Mouse (Mus musculus) bone marrow, adult 2 months (tissue): ENCODE measurements at regions not wholly inside any gene's neighbourhood (a gene's known extent, or its start where the extent isn't known, plus 50 kb on each side); places are given as distances from the start of the nearest gene placed in this dataset.

Source experiments
- H3K27ac ChIP-seq: fragments of 200-500 bp; 2 replicates; pipeline ENCODE4 v1.5.1; 2012; ENCODE audit warnings: low read depth, mild to moderate bottlenecking, control low read depth, inconsistent platforms, low read length; ENCODE audit not compliant: control insufficient read depth, poor library complexity, insufficient read depth
- H3K4me1 ChIP-seq: fragments of 200-500 bp; 2 replicates; pipeline ENCODE4 v1.6.1; 2011; ENCODE audit warnings: low read length; ENCODE audit not compliant: control insufficient read depth, insufficient read depth
- H3K4me3 ChIP-seq: fragments of 200-500 bp; replicated peaks from 2 replicates; pipeline ENCODE3; 2011; ENCODE audit warnings: mild to moderate bottlenecking, low read depth, low read length, control low read depth; ENCODE audit not compliant: control insufficient read depth
- CTCF ChIP-seq: fragments of 200-500 bp; IDR thresholded peaks from 2 replicates; pipeline ENCODE4 v1.5.1; 2011; ENCODE audit warnings: low read length, control low read depth; ENCODE audit not compliant: control insufficient read depth, insufficient read depth
- POLR2A ChIP-seq: fragments of 200-500 bp; IDR thresholded peaks from 2 replicates; pipeline ENCODE4 v1.6.1; 2011; ENCODE audit warnings: low read depth, mild to moderate bottlenecking, control low read depth, low read length, borderline replicate concordance; ENCODE audit not compliant: control insufficient read depth
- WGBS: fragments of 180-500 bp; shearing (Covaris S2); methylation state at CpG from one replicate; pipeline ENCODE4 v1.1.7; 2018; 5-methylcytosine and 5-hydroxymethylcytosine counted together

GRCm38 (mm10) chr13:111043637-111044036, 211.2 kb upstream of the Actbl2 start:
- no peaks in the 10 kb centered on the region for H3K4me1 ChIP-seq
- no peak overlapping the region for H3K27ac ChIP-seq
- no peak overlapping the region for H3K4me3 ChIP-seq
- no peak for TF ChIP-seq POLR2A
- TF ChIP-seq CTCF, result no peak
- 0% methylated on average over 2 of the region's 2 CpGs for WGBS

- no peak overlapping the region for H3K27ac ChIP-seq
- WGBS, result 6% methylated on average over 10 of the region's 10 CpGs
- no peak for TF ChIP-seq POLR2A
- TF ChIP-seq CTCF, result no peak
- H3K4me3 ChIP-seq, result no peak overlapping the region
- H3K4me1 ChIP-seq, result no peaks in the 10 kb centered on the region
Measured at GRCm38 (mm10) chr13:111044328-111045002, 210.3 kb upstream of the Actbl2 start.

GRCm38 (mm10) chr13:111050097-111050496, 204.7 kb upstream of the Actbl2 start:
- no peaks in the 10 kb centered on the region for H3K4me1 ChIP-seq
- no peak overlapping the region for H3K4me3 ChIP-seq
- no peak overlapping the region for H3K27ac ChIP-seq
- 58% methylated on average over 6 of the region's 6 CpGs for WGBS
- TF ChIP-seq POLR2A, result no peak
- TF ChIP-seq CTCF, result no peak

- no peak overlapping the region for H3K4me3 ChIP-seq
- H3K27ac ChIP-seq, result no peak overlapping the region
- 76% methylated on average over 2 of the region's 2 CpGs for WGBS
- no peak for TF ChIP-seq POLR2A
- TF ChIP-seq CTCF, result no peak
- H3K4me1 ChIP-seq, result no peaks in the 10 kb centered on the region; the same call in 1 of the 2 replicates
Measured at GRCm38 (mm10) chr13:111055817-111056216, 199.0 kb upstream of the Actbl2 start.

GRCm38 (mm10) chr13:111087753-111088152, 167.1 kb upstream of the Actbl2 start:
- no peak for TF ChIP-seq POLR2A
- TF ChIP-seq CTCF, result no peak
- Histone ChIP-seq H3K27ac (no peak overlapping the region), H3K4me1 (no peaks in the 10 kb centered on the region), H3K4me3 (no peak overlapping the region)
- 82% methylated on average over 2 of the region's 2 CpGs for WGBS

GRCm38 (mm10) chr13:111096071-111096470, 158.7 kb upstream of the Actbl2 start:
- 85% methylated on average over 5 of the region's 5 CpGs for WGBS

GRCm38 (mm10) chr13:111097336-111097735, 157.5 kb upstream of the Actbl2 start:
- no peak for TF ChIP-seq POLR2A
- no peak for TF ChIP-seq CTCF
- H3K27ac ChIP-seq, result no peak overlapping the region
- WGBS, result 77% methylated on average over 4 of the region's 4 CpGs
- H3K4me1 ChIP-seq, result no peaks in the 10 kb centered on the region
- no peak overlapping the region for H3K4me3 ChIP-seq

More at GRCm38 (mm10) chr13:111096071-111096470, 158.7 kb upstream of the Actbl2 start:
- no peak overlapping the region for H3K27ac ChIP-seq
- no peak overlapping the region for H3K4me3 ChIP-seq
- TF ChIP-seq POLR2A (no peak), CTCF (no peak)
- H3K4me1 ChIP-seq, result no peaks in the 10 kb centered on the region

GRCm38 (mm10) chr13:111098738-111099137, 156.1 kb upstream of the Actbl2 start:
- no peak overlapping the region for H3K27ac ChIP-seq
- no peaks in the 10 kb centered on the region for H3K4me1 ChIP-seq
- H3K4me3 ChIP-seq, result no peak overlapping the region
- WGBS, result 76% methylated on average over 2 of the region's 2 CpGs
- TF ChIP-seq POLR2A, result no peak
- TF ChIP-seq CTCF, result no peak

GRCm38 (mm10) chr13:111099252-111099651, 155.6 kb upstream of the Actbl2 start:
- 34% methylated on average over 6 of the region's 6 CpGs for WGBS
- H3K4me3 ChIP-seq, result no peak overlapping the region
- no peak overlapping the region for H3K27ac ChIP-seq
- no peaks in the 10 kb centered on the region for H3K4me1 ChIP-seq
- TF ChIP-seq POLR2A, result no peak
- no peak for TF ChIP-seq CTCF

GRCm38 (mm10) chr13:111100448-111100847, 154.4 kb upstream of the Actbl2 start:
- TF ChIP-seq CTCF, result no peak
- TF ChIP-seq POLR2A, result no peak
- no peak overlapping the region for H3K4me3 ChIP-seq
- WGBS, result 65% methylated on average over 1 of the region's 1 CpGs
- H3K27ac ChIP-seq, result no peak overlapping the region
- no peaks in the 10 kb centered on the region for H3K4me1 ChIP-seq
